Mouse (Mus musculus) midbrain, postnatal 0 days (tissue): ENCODE data around the gene Galm. TPM values are rescaled to one million over a fixed set of nuclear protein-coding genes. Genes with fewer than 3 reads are reported as not detected.
A peak's percentile ranks its signal among the peaks of the same experiment; 100 is the strongest.

ENCODE experiments used
- ATAC-seq: fragments of 200-750 bp; cut with Nextera tagmentation; 2 replicates; pipeline ENCODE4 v1.8.0; 2017; ENCODE audit warnings: moderate number of reproducible peaks, mild to moderate bottlenecking, moderate TSS enrichment, moderate library complexity; ENCODE audit not compliant: low FRiP score
- DNase-seq: peaks from one replicate; pipeline ENCODE4 v3.0.0-alpha.2; 2015; ENCODE audit warnings: low spot score
- H3K27ac ChIP-seq: fragments of 300-500 bp; sonication (generic); 2 replicates; pipeline ENCODE4 v1.5.1; 2014; ENCODE audit warnings: low read depth, mild to moderate bottlenecking, low read length, mixed read lengths
- H3K27me3 ChIP-seq: fragments of 300-500 bp; sonication (generic); 2 replicates; pipeline ENCODE4 v1.6.1; 2014; ENCODE audit warnings: low read length, control low read depth, mixed read lengths; ENCODE audit not compliant: insufficient read depth
- H3K36me3 ChIP-seq: fragments of 300-500 bp; sonication (generic); 2 replicates; pipeline ENCODE4 v1.6.1; 2014; ENCODE audit warnings: low read length, control low read depth, mixed read lengths; ENCODE audit not compliant: insufficient read depth
- H3K4me1 ChIP-seq: fragments of 300-500 bp; sonication (generic); 2 replicates; pipeline ENCODE4 v1.6.1; 2014; ENCODE audit warnings: mild to moderate bottlenecking, control low read depth, antibody characterized with exemption, low read length, mixed read lengths; ENCODE audit not compliant: insufficient read depth
- H3K4me2 ChIP-seq: fragments of 300-500 bp; sonication (generic); 2 replicates; pipeline ENCODE4 v1.6.1; 2014; ENCODE audit warnings: low read depth, mild to moderate bottlenecking, low read length, mixed read lengths; ENCODE audit not compliant: poor library complexity, severe bottlenecking
- H3K4me3 ChIP-seq: fragments of 300-500 bp; sonication (generic); 2 replicates; pipeline ENCODE4 v1.5.1; 2014; ENCODE audit warnings: low read depth, mild to moderate bottlenecking, low read length, moderate library complexity
- H3K9ac ChIP-seq: fragments of 300-500 bp; sonication (generic); replicated peaks from 2 replicates; pipeline ENCODE4 v1.6.1; 2014; ENCODE audit warnings: mild to moderate bottlenecking, low read length, moderate library complexity, mixed read lengths; ENCODE audit not compliant: poor library complexity, severe bottlenecking
- H3K9me3 ChIP-seq: fragments of 300-500 bp; sonication (generic); 2 replicates; pipeline ENCODE4 v1.6.1; 2016; ENCODE audit warnings: low read length, control low read depth
- CTCF ChIP-seq: IDR thresholded peaks from 2 replicates; pipeline ENCODE4 v1.5.1; 2016; ENCODE audit warnings: antibody characterized with exemption, mild to moderate bottlenecking
- WGBS: fragments of 180-500 bp; shearing (Covaris S2); extraction: QIAGEN DNeasy Blood & Tissue Kit; methylation state at CpG from one replicate; pipeline ENCODE4 v1.1.7; 2014; 5-methylcytosine and 5-hydroxymethylcytosine counted together
- polyA plus RNA-seq: library from polyadenylated mRNA; unstranded; fragments of >200 nt; fragmentation: Nextera tagmentation; extraction: Ambion mirVana; gene quantifications from 2 replicates; pipeline ENCODE4 v1.2.1, GENCODE M21; 2015
- total RNA-seq: library from RNA; depleted of rRNA; stranded (reverse); fragments of >200 nt; gene quantifications from 2 replicates; pipeline ENCODE4 v1.2.3, GENCODE M21; 2014

Gene Galm
- total and polyA plus RNA-seq, 2 experiments from 2014 or later, result 1.00 to 1.3 TPM

- Histone ChIP-seq H3K27ac (no peak overlapping the region), H3K4me1 (no peaks in the 10 kb centered on the region; the same call in 1 of the 2 replicates), H3K9ac (no peak overlapping the region), H3K4me3 (no peak overlapping the region), H3K36me3 (no peaks in the 10 kb centered on the region), H3K4me2 (no peak overlapping the region), H3K9me3 (no peaks in the 10 kb centered on the region), H3K27me3 (no peaks in the 10 kb centered on the region)
- no peak for DNase-seq
- WGBS, result 76% methylated on average over 4 of the region's 4 CpGs
- TF ChIP-seq CTCF, result no peak
- no peak for ATAC-seq
Measured at GRCm38 (mm10) chr17:80090551-80090950, 36.7 kb upstream of the Galm start.

GRCm38 (mm10) chr17:80091879-80092549 is 35.3 kb upstream of the Galm start:
- no peak for TF ChIP-seq CTCF
- WGBS, result 55% methylated on average over 6 of the region's 6 CpGs
- H3K4me2 ChIP-seq, result no peak overlapping the region
- H3K27me3 ChIP-seq, result no peaks in the 10 kb centered on the region
- ATAC-seq (no peak), DNase-seq (no peak)
- no peak overlapping the region for H3K4me3 ChIP-seq
- H3K9me3 ChIP-seq, result no peaks in the 10 kb centered on the region
- H3K9ac ChIP-seq, result no peak overlapping the region
- no peak overlapping the region for H3K27ac ChIP-seq
- H3K4me1 ChIP-seq, result peaks cover 4% of the 10 kb centered on the region; the same call in 1 of the 2 replicates
- H3K36me3 ChIP-seq, result no peaks in the 10 kb centered on the region

GRCm38 (mm10) chr17:80095254-80095899 is 31.9 kb upstream of the Galm start:
- no peaks in the 10 kb centered on the region for H3K27me3 ChIP-seq
- no peak for TF ChIP-seq CTCF
- DNase-seq, result no peak
- H3K4me3 ChIP-seq, result no peak overlapping the region
- no peaks in the 10 kb centered on the region for H3K36me3 ChIP-seq
- ATAC-seq, result no peak
- peaks cover 4% of the 10 kb centered on the region; the same call in 1 of the 2 replicates for H3K4me1 ChIP-seq
- no peak overlapping the region; the same call in 1 of the 2 replicates for H3K4me2 ChIP-seq
- no peak overlapping the region for H3K9ac ChIP-seq
- H3K27ac ChIP-seq, result no peak overlapping the region
- 78% methylated on average over 9 of the region's 9 CpGs for WGBS
- no peaks in the 10 kb centered on the region for H3K9me3 ChIP-seq

- Histone ChIP-seq H3K9ac (no peak overlapping the region), H3K27ac (no peak overlapping the region)
Measured at GRCm38 (mm10) chr17:80096043-80096719, 31.1 kb upstream of the Galm start.

GRCm38 (mm10) chr17:80096720-80097114 is 30.6 kb upstream of the Galm start:
- H3K4me1 ChIP-seq, result peaks cover 4% of the 10 kb centered on the region; the same call in 1 of the 2 replicates
- 88% methylated on average over 8 of the region's 8 CpGs for WGBS
- H3K4me3 ChIP-seq, result no peak overlapping the region
- no peaks in the 10 kb centered on the region for H3K36me3 ChIP-seq
- no peak for DNase-seq
- ATAC-seq, result no peak
- TF ChIP-seq CTCF, result no peak
- H3K27ac ChIP-seq, result no peak overlapping the region
- H3K9ac ChIP-seq, result no peak overlapping the region
- no peaks in the 10 kb centered on the region for H3K27me3 ChIP-seq
- H3K9me3 ChIP-seq, result no peaks in the 10 kb centered on the region
- H3K4me2 ChIP-seq, result no peak overlapping the region

More at GRCm38 (mm10) chr17:80096043-80096719, 31.1 kb upstream of the Galm start:
- ATAC-seq (peak; percentile 84), DNase-seq (peak; percentile 86)
- Histone ChIP-seq H3K4me2 (peak overlapping the region; percentile 48), H3K4me3 (peak overlapping the region; percentile 2; the same call in 1 of the 2 replicates), H3K4me1 (peaks cover 4% of the 10 kb centered on the region; the same call in 1 of the 2 replicates), H3K27me3 (no peaks in the 10 kb centered on the region), H3K9me3 (no peaks in the 10 kb centered on the region), H3K36me3 (no peaks in the 10 kb centered on the region)
- TF ChIP-seq CTCF, result no peak
- 12% methylated on average over 20 of the region's 20 CpGs for WGBS

GRCm38 (mm10) chr17:80097221-80097620 is 30.1 kb upstream of the Galm start:
- H3K36me3 ChIP-seq, result no peaks in the 10 kb centered on the region
- no peak overlapping the region for H3K4me3 ChIP-seq
- no peaks in the 10 kb centered on the region for H3K27me3 ChIP-seq
- no peak overlapping the region for H3K4me2 ChIP-seq
- no peak for TF ChIP-seq CTCF
- H3K9ac ChIP-seq, result no peak overlapping the region
- H3K9me3 ChIP-seq, result no peaks in the 10 kb centered on the region
- ATAC-seq (no peak), DNase-seq (peak; percentile 19)
- 31% methylated on average over 2 of the region's 2 CpGs for WGBS
- no peak overlapping the region for H3K27ac ChIP-seq
- H3K4me1 ChIP-seq, result peaks cover 4% of the 10 kb centered on the region; the same call in 1 of the 2 replicates
